Mouse (Mus musculus) myocyte (in vitro differentiated cells): ENCODE measurements at regions not wholly inside any gene's neighbourhood (a gene's known extent, or its start where the extent isn't known, plus 50 kb on each side); places are given as distances from the start of the nearest gene placed in this dataset.

Source experiments
- H3K27me3 ChIP-seq: one replicate; pipeline ENCODE4 v1.6.1; 2011; ENCODE audit not compliant: control insufficient read depth, insufficient read depth, insufficient read length
- H3K36me3 ChIP-seq: one replicate; pipeline ENCODE4 v1.6.1; 2011; ENCODE audit not compliant: control insufficient read depth, insufficient read depth
- H3K4me2 ChIP-seq: one replicate; pipeline ENCODE4 v1.6.1; 2011; ENCODE audit warnings: low read depth, control low read depth
- H3K4me3 ChIP-seq: one replicate; pipeline ENCODE4 v1.5.1; 2011; ENCODE audit warnings: mild to moderate bottlenecking, control low read depth, moderate library complexity
- H3K79me2 ChIP-seq: one replicate; pipeline ENCODE4 v1.6.1; 2011; ENCODE audit not compliant: control insufficient read depth, insufficient read depth
- H3ac ChIP-seq: one replicate; pipeline ENCODE4 v1.6.1; 2011; ENCODE audit not compliant: control insufficient read depth, insufficient read length
- CEBPB ChIP-seq: IDR thresholded peaks from 2 replicates; pipeline ENCODE4 v1.6.1; 2011; ENCODE audit warnings: mild to moderate bottlenecking, moderate library complexity; ENCODE audit not compliant: poor library complexity, insufficient read depth, severe bottlenecking
- E2F4 ChIP-seq: IDR thresholded peaks from one replicate; pipeline ENCODE4 v1.6.1; 2011; ENCODE audit warnings: mild to moderate bottlenecking, control low read depth, moderate library complexity; ENCODE audit not compliant: insufficient read depth
- MAX ChIP-seq: IDR thresholded peaks from one replicate; pipeline ENCODE4 v1.6.1; 2011; ENCODE audit warnings: low read depth, mild to moderate bottlenecking, control low read depth
- MYOD1 ChIP-seq, 3 experiments: IDR thresholded peaks; one replicate each; pipeline ENCODE4 v1.6.1; 2011; ENCODE audit warnings: control low read depth in 2 of 3, low read depth in 2 of 3, mild to moderate bottlenecking in 2 of 3, moderate library complexity in 1 of 3; ENCODE audit not compliant: insufficient read length in 2 of 3, control insufficient read depth in 1 of 3
- MYOG ChIP-seq, 3 experiments: IDR thresholded peaks; one replicate each; pipeline ENCODE4 v1.6.1; 2011; ENCODE audit warnings: control low read depth in 2 of 3, low read depth in 2 of 3, mild to moderate bottlenecking in 2 of 3; ENCODE audit not compliant: insufficient read length in 2 of 3, control insufficient read depth in 1 of 3, insufficient read depth in 1 of 3
- POLR2A ChIP-seq: IDR thresholded peaks from one replicate; pipeline ENCODE4 v1.6.1; 2011; ENCODE audit warnings: low read depth, mild to moderate bottlenecking, control low read depth, moderate library complexity; ENCODE audit not compliant: insufficient read length
- POLR2AphosphoS2 ChIP-seq: IDR thresholded peaks from one replicate; pipeline ENCODE4 v1.6.1; 2011; ENCODE audit warnings: low read depth, control low read depth; ENCODE audit not compliant: insufficient read length
- REST ChIP-seq: IDR thresholded peaks from one replicate; pipeline ENCODE4 v1.6.1; 2011; ENCODE audit warnings: mild to moderate bottlenecking, control low read depth, moderate library complexity; ENCODE audit not compliant: insufficient read depth, insufficient read length
- SRF ChIP-seq: IDR thresholded peaks from one replicate; pipeline ENCODE4 v1.6.1; 2011; ENCODE audit warnings: low read depth; ENCODE audit not compliant: control insufficient read depth, insufficient read length
- TCF12 ChIP-seq: IDR thresholded peaks from one replicate; pipeline ENCODE4 v1.6.1; 2011; ENCODE audit warnings: mild to moderate bottlenecking, control low read depth; ENCODE audit not compliant: poor library complexity, insufficient read depth, severe bottlenecking
- TCF3 ChIP-seq: IDR thresholded peaks from one replicate; pipeline ENCODE4 v1.6.1; 2011; ENCODE audit warnings: low read depth, control low read depth; ENCODE audit not compliant: insufficient read length
- USF1 ChIP-seq: IDR thresholded peaks from one replicate; pipeline ENCODE4 v1.6.1; 2011; ENCODE audit warnings: low read depth, mild to moderate bottlenecking, control low read depth, moderate library complexity

DNA sequence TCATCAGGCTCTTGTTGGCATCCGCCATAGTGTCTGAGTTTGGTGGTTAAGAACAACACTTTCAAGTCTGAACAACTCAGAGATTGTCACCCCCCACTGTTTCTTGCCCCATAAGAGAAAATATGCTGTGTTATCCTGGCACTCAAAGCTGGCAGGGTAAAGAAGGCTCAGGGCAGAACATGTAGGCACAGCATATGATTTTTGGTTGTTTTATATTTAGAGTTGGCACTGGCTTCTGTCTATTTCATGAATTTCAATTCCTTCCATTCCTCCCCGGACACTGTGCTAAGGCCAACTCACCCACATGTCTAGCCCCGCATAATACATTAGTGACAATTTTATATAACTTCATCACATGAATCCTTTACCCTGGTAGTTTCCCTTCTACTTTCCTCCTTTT is 83.5 kb upstream of the Fam84a start:
- Histone ChIP-seq H3K79me2 (no peaks in the 10 kb centered on the region), H3K27me3 (no peaks in the 10 kb centered on the region), H3K4me2 (no peak overlapping the region), H3ac (no peak overlapping the region), H3K4me3 (no peak overlapping the region), H3K36me3 (no peaks in the 10 kb centered on the region)
- TF ChIP-seq CEBPB (no peak), POLR2A (no peak), USF1 (no peak), POLR2AphosphoS2 (no peak), SRF (no peak), MYOD1 (IDR thresholded peaks at IDR 0.05; ENCODE audit: control insufficient read depth in 1 of 3, insufficient read length in 2 of 3, low read depth in 2 of 3) (no peak), TCF12 (no peak), REST (no peak), MAX (no peak), E2F4 (no peak), MYOG (IDR thresholded peaks at IDR 0.05; ENCODE audit: control insufficient read depth in 1 of 3, insufficient read depth in 1 of 3, insufficient read length in 2 of 3, low read depth in 2 of 3) (no peak), TCF3 (no peak)

DNA sequence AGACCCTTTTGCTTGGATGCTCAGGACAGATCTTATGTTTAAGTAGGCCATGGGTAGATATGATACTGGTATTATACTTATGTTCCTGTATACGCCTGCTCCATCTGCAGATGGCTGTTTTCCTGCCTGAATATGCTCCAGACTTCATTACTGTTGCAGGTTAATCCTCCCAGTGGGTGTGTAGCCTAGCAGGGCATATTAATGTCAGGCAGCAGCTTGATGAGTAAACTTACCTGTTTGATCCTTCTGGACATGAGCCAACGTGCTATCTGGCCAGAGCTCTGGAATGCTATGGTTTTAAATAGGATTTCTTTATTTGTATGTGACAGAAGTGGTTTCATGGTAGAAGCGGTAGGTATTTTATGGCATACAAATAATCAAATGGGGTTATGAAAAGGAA is 60.8 kb upstream of the Fam84a start:
- Histone ChIP-seq H3K4me3 (no peak overlapping the region), H3K79me2 (no peaks in the 10 kb centered on the region), H3K27me3 (no peaks in the 10 kb centered on the region), H3ac (no peak overlapping the region), H3K4me2 (no peak overlapping the region), H3K36me3 (no peaks in the 10 kb centered on the region)
- TF ChIP-seq TCF12, result no peak
- no peak for TF ChIP-seq MYOD1 (IDR thresholded peaks at IDR 0.05; ENCODE audit: control insufficient read depth in 1 of 3, insufficient read length in 2 of 3, low read depth in 2 of 3)
- TF ChIP-seq E2F4, result no peak
- no peak for TF ChIP-seq CEBPB
- TF ChIP-seq USF1, result no peak
- no peak for TF ChIP-seq MYOG (IDR thresholded peaks at IDR 0.05; ENCODE audit: control insufficient read depth in 1 of 3, insufficient read depth in 1 of 3, insufficient read length in 2 of 3, low read depth in 2 of 3)
- no peak for TF ChIP-seq MAX
- no peak for TF ChIP-seq POLR2AphosphoS2
- TF ChIP-seq SRF, result no peak
- no peak for TF ChIP-seq POLR2A
- no peak for TF ChIP-seq REST
- no peak for TF ChIP-seq TCF3

DNA sequence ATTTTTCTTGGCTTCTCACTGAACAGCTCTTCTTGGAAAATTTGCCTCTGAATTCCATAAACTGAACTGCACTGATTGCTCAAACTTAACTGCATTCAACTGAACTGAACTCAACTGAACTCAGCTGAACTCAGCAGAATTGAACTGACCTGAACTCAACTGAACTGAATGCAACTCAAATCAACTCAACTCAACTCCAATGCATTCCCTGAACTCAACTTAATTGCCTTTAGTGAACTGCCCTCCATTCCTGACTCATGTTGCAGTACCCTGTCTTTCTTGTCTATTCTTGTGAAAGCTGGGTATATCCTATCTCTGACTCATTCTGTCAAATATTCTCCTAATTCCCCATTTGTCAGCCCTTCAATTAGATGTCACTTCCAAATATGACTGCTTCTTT is 58.0 kb upstream of the Fam84a start:
- TF ChIP-seq MAX (no peak), E2F4 (no peak), MYOG (IDR thresholded peaks at IDR 0.05; ENCODE audit: control insufficient read depth in 1 of 3, insufficient read depth in 1 of 3, insufficient read length in 2 of 3, low read depth in 2 of 3) (no peak), MYOD1 (IDR thresholded peaks at IDR 0.05; ENCODE audit: control insufficient read depth in 1 of 3, insufficient read length in 2 of 3, low read depth in 2 of 3) (no peak), REST (no peak), POLR2A (no peak)
- Histone ChIP-seq H3K4me2 (no peak overlapping the region), H3ac (no peak overlapping the region), H3K79me2 (no peaks in the 10 kb centered on the region), H3K36me3 (no peaks in the 10 kb centered on the region), H3K27me3 (no peaks in the 10 kb centered on the region), H3K4me3 (no peak overlapping the region)

DNA sequence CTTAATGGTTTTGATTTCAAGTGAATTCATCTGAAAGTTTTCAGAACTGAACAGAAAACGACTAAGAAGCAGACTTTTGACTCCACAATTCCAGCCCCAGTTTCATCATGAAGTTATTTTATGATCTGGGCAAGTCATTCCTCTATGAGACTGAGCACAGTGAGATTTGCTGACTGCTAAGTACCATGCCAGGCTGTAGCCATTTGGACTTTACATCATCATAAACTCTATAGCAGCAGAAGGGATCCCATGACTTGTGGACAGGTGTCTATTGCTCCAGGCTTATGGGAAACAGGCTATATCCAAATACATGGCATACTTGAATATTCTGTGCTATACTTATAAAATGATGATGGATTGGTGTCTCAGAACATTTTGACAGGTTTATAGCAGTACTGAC is 55.4 kb upstream of the Fam84a start:
- Histone ChIP-seq H3K36me3 (no peaks in the 10 kb centered on the region), H3K27me3 (no peaks in the 10 kb centered on the region), H3K4me2 (no peak overlapping the region), H3K4me3 (no peak overlapping the region), H3ac (no peak overlapping the region), H3K79me2 (no peaks in the 10 kb centered on the region)
- TF ChIP-seq MYOG (IDR thresholded peaks at IDR 0.05; ENCODE audit: control insufficient read depth in 1 of 3, insufficient read depth in 1 of 3, insufficient read length in 2 of 3, low read depth in 2 of 3) (no peak), REST (no peak), E2F4 (no peak), POLR2A (no peak), SRF (no peak), MYOD1 (IDR thresholded peaks at IDR 0.05; ENCODE audit: control insufficient read depth in 1 of 3, insufficient read length in 2 of 3, low read depth in 2 of 3) (no peak), TCF12 (no peak), TCF3 (no peak), USF1 (no peak), CEBPB (no peak), MAX (no peak), POLR2AphosphoS2 (no peak)

DNA sequence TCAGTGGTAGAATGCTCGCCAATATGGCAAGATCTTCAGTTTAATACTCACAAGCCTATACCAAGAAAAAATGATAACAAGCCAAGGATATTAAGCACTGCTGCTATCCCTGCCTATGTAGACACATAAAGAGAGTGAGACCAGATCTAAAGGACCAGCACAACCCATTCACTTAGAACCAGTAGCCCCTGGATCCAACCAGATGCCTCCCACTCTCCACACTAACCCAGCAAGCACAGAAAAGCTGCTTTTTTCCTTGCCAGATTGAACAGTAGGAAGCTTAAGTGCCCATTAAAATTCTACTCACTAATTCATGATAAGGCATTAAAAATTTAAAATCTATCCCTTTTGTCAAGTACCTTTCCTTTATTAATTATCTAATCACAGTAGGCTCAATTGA is 52.6 kb upstream of the Fam84a start:
- Histone ChIP-seq H3K4me3 (no peak overlapping the region), H3K36me3 (no peaks in the 10 kb centered on the region), H3K27me3 (no peaks in the 10 kb centered on the region), H3K4me2 (no peak overlapping the region), H3K79me2 (no peaks in the 10 kb centered on the region), H3ac (no peak overlapping the region)
- TF ChIP-seq MYOD1 (IDR thresholded peaks at IDR 0.05; ENCODE audit: control insufficient read depth in 1 of 3, insufficient read length in 2 of 3, low read depth in 2 of 3), result no peak
- TF ChIP-seq POLR2AphosphoS2, result no peak
- no peak for TF ChIP-seq E2F4
- TF ChIP-seq CEBPB, result no peak
- no peak for TF ChIP-seq POLR2A
- no peak for TF ChIP-seq REST
- TF ChIP-seq MAX, result no peak
- TF ChIP-seq SRF, result no peak
- TF ChIP-seq TCF3, result no peak
- no peak for TF ChIP-seq TCF12
- TF ChIP-seq USF1, result no peak
- no peak for TF ChIP-seq MYOG (IDR thresholded peaks at IDR 0.05; ENCODE audit: control insufficient read depth in 1 of 3, insufficient read depth in 1 of 3, insufficient read length in 2 of 3, low read depth in 2 of 3)
